Mouse (Mus musculus) kidney, adult 9 months (tissue): ENCODE measurements at regions not wholly inside any gene's neighbourhood (a gene's known extent, or its start where the extent isn't known, plus 50 kb on each side); places are given as distances from the start of the nearest gene placed in this dataset.

Experiments
- DNase-seq: peaks from one replicate; pipeline ENCODE4 v3.0.0; 2022

DNA sequence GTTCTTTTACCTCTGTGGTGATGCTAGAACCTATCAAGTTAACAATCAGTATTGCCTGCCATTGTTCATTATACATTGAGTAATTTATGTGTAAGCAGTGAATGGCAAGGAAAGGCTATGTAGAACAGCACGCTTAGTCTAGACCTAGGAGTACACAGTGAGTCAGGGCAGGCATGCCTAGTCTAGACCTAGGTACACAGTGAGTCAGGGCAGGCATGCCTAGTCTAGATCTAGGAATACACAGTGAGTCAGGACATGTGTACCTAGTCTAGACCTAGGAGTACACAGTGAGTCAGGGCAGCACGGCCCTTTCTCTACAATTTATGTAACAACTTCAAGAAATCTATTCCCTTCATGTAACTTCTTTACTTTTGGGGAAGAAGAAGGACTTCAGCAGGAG, 347.2 kb downstream of the Tmem232 start:
- no peak for DNase-seq

DNA sequence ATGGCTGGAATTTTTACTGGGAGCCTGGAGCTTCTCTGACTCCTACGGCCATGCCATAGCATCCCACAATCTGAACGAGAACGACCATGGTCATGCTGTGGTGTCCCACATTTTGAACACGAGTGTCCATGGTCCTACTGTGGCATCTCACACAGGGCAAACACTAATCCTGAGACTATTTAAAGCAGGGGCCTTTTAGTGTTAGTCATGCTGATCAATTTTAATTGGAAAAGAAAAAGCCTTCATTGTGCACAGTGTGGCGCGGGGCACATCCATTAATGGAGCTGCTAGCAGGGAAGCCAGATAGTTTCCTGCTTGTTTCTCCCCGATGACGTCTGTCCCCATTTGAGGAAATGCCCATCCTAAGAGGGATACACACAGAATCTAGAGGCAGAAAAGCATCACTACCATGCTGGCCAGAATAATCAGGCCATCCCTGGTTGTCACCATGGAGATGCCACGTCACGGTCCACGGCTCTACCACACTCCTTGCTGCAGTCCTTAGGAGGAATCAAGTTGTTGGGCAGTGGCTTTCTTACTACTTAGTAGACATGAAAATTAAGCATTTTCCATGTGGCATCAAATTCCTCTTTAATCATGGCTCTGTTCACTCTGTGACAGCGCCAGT, 348.0 kb downstream of the Tmem232 start:
- no peak for DNase-seq

DNA sequence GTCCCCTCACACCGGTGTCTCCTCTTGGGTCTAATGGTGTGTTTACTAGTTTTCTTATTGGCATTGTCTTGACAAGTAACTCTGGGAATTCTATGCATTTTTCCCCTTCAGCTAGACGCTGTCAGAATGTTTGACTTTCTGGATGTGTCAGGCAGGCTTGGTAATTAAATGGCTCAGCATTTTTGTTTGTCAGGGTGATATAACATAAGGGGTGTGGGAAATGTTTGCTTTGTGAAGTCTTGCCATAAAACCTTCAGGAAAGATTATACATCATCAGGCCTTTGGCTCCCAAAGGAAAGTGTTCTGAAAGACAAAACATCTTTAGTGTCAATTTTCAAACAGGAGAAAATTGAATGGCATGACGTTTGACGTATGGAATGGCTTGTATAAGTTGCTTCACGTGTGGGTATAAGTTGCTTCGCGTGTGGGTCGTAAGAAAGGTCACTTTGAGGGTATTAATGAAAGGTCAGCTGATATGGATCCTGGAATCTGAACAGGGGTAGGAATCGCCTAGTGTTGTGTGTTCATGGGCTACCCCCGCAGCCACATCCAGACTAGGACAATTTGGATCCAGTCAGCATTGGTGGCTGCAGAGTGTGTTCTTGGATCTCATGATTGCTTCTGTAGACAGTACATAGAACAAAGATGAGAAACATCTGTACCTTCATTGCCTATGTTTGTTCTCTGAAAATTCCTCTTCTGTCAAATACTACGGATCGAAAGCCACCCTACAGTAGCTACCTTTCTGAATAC, 349.6 kb downstream of the Tmem232 start:
- DNase-seq: no peak

GRCm38 (mm10) chr17:65181164-65181563, 345.3 kb upstream of the 4930583I09Rik start:
- DNase-seq: no peak

DNA sequence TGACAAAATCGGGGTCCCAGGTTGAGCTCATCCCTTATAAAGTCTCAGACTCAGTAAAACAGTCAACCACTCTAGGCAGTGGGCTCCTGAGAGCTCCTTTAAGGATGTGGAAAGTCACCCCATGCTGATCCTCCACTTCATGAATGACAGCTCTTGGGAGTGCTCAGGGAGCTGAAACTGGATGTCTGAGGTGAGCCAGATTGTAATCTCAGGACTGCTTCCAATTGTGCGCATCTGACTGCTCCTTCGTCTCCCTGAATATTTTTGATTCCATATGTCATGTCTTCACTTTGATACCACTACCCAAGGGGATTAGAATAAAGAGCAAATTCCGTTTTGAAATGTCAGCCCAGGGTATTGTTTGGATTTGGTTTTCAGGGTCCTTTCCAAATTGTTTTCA, 339.9 kb upstream of the 4930583I09Rik start:
- DNase-seq: no peak

- DNase-seq: no peak
Measured at GRCm38 (mm10) chr17:65174114-65174513, 338.2 kb upstream of the 4930583I09Rik start.

- DNase-seq: no peak
Measured at GRCm38 (mm10) chr17:65173236-65173635, 337.4 kb upstream of the 4930583I09Rik start.

- DNase-seq: no peak
Measured at GRCm38 (mm10) chr17:65170691-65171090, 334.8 kb upstream of the 4930583I09Rik start.

GRCm38 (mm10) chr17:65169981-65170617, 334.2 kb upstream of the 4930583I09Rik start:
- no peak for DNase-seq

DNA sequence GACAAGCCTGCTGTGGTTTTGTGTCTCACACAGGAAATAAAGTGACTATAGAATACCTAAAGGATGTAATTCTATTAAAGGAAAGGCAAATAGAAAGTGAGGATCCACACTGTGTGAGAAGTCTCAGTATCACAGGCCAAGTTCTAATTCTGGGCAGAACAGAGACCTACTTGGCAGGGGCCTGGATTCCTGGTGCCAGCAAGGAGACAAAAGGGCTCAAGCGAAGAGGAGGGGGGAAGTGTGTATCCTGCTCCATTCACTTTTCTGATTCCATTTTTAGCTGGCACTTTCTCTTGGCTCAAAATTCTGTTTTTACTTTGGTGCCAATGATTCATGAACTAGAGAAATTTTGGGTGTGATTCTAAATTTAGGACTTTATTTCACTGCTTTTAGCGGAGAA, 310.5 kb upstream of the 4930583I09Rik start:
- DNase-seq: no peak

DNA sequence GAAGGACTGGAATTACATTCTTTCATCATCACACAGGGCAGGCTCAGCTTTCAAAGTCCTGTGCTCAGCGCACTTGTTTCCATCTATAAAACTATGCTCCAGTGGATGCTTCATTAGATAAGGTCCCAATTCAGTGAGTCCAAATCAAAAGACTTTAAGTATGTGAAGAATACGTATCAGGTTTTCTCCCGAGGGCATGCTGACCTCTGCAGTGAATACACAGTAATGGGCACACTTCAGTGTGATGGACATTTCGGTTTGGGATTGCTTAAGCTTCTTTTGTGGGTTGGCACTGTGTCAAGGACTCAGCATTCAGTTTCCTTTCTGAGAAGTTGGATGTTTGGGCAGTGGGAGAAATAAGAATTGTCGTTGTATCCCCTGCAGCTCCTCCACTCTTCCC, 278.8 kb upstream of the 4930583I09Rik start:
- no peak for DNase-seq

DNA sequence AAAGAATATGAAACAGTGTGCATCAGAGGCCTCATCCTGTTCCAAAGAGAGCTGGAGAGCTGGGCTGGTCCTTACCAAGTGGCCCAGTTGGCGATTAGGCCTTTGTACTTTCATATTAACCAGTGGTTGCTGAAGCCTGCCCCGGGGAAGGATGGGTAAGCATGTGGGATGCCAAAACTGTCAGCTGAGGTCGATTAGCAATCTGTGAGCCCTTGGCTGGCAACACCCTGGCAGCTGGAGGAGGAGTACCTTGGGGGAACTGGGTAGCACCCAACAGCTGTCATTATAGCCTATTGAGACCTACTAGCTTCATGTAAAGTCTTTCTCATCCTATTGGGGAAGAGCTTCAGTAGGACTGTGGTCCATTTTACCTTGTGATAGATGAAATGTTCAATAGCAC, 277.2 kb upstream of the 4930583I09Rik start:
- no peak for DNase-seq

DNA sequence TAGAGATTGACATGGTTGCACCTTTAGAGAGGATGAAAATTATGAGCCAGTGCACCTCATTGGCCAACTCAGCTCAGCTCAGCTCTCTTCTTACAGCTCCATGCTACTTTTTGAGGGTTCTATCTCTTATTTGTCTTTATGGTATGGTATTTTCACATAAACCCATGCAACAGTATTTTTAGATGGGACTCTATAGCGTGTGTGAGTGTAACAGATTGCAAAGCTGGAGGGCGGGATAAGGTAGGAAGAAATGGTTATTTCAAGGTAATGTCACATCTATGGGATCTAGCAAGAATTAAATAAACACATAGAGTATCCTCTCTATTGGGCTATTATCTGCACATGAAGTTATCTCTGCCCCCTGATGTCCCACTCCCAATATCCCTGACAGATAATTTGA, 269.8 kb upstream of the 4930583I09Rik start:
- DNase-seq: no peak

GRCm38 (mm10) chr17:65101157-65101556, 265.3 kb upstream of the 4930583I09Rik start:
- DNase-seq: no peak

- no peak for DNase-seq
Measured at GRCm38 (mm10) chr17:65082249-65082648, 246.4 kb upstream of the 4930583I09Rik start.

DNA sequence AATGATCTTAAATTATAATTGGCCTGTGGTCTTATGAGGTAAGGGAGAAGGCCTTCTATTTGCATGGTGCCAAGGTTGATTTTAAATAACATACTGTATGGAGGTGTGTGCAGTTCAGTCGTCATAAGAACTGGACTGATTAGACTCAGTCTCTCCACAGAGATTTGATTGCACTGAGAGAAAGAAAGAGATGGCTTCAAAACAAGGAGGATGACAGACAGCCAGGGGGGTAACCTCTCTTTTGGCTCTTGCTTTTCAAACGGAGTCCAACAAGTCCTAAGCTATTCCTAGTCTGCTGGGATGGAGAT, 245.9 kb upstream of the 4930583I09Rik start:
- DNase-seq: no peak

DNA sequence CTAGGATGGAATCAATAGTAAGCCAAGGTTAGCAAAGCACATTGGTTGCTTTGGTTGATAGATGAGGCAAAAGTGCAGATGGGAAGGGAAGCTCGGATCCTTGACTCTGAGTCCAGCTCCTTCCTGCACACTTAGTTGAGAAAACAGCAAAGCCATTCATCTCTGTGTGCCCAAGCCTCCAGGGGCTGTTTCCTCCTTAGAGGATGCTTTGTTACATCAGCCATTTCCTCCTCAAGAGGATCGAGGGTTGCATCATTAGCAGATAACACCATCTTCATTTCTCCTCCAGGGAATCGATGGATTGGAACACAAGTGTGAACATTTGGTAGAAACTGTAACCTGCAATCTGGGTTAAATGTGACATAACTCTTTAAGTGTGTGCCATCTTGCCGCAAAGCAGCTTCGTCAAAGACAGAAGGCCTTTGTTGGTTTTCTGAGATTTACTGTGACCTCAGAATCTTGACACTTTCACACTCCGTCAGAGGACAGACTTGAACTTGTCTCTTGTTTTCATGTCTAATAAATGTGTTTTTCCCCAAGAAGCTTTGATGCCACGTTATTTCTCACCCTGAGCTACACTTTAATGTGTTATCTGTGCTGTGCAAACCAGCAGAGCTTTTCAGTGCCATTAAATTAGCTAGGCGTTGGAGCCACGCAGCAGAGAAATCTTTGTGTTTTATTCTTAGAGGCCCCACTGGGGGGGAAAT, 245.4 kb upstream of the 4930583I09Rik start:
- no peak for DNase-seq

DNA sequence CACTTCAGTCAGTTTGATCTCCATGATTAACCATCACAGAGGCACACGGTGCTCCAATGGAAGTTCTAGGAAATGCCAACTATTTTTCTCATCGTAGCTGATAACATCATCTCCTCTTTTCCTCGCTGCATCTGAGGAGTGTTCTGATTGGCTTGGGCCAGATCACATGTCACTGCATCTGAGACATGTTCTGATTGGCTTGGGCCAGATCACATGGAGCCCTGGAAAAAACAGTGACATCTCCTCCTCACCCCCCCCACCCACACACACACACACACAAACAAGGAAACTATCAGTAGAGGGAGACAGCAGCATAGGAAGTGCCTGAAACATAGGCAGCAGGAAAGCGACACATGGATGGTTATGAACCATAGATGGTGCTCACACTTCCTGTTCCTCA, 239.0 kb upstream of the 4930583I09Rik start:
- no peak for DNase-seq

- DNase-seq: no peak
Measured at GRCm38 (mm10) chr17:65071114-65071513, 235.2 kb upstream of the 4930583I09Rik start.

GRCm38 (mm10) chr17:65066135-65066534, 230.3 kb upstream of the 4930583I09Rik start:
- DNase-seq: no peak

DNA sequence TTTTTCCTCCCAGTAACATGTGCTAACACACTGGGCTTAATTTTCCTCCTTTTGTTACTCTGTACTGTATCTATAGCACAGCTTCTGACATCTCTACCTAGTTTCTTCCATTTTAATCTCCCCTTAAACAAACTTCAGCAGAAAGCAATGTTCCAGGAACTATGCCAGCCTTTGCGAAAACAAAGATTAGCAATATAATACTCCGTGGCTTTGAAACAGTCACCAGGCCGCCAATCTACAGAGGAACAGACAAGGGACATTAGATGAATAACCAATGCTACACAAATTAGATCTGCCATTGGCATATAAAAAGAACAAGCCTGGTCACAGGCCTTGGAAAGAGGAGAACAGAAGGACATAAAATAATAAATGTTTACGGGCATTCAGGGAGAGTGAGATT, 220.2 kb upstream of the 4930583I09Rik start:
- DNase-seq: no peak

DNA sequence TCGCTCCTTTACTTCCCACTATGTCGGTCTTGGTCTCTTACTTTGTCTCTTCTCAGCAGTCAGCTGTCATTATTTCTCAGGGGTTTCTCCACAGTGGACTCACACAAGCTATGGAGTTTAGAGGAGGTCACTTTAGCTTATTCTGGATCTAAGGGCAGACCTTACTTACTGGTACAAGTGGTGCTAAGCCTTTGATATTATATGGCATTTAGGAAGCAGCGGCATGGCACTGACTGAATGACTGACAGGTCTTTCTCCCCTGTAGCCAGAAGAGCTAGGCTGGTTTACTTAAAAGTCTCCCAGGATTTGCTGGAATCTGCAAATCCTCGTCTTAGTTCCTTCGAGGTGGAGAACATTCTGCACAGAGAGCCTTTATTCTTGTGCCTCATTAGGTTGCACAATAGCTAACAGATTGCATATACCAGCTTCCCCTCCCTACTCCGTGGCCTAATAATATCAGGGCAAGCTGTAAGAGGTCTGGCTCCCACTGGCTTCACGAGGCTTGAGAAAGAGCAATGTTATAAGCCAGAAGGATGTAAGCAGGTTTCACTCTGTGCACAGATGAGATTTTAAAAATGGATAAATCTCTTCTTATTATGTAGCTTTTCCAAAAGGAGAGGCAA, 214.1 kb upstream of the 4930583I09Rik start:
- DNase-seq: no peak

GRCm38 (mm10) chr17:65015731-65016130, 179.9 kb upstream of the 4930583I09Rik start:
- no peak for DNase-seq
